Mouse (Mus musculus): Measurements from ENCODE around the gene 9630041A04Rik. TPM values are rescaled to one million over a fixed set of nuclear protein-coding genes. Genes with fewer than 3 reads are reported as not detected.

Gene 9630041A04Rik
- polyA plus RNA-seq, 1 experiment from 2014 or later: not detected

GRCm38 (mm10) chr9:101897851-101898250 is 36.2 kb downstream of the 9630041A04Rik start:
- H3K27ac ChIP-seq: no peak overlapping the region
- no peaks in the 10 kb centered on the region for H3K36me3 ChIP-seq (ENCODE audit: inconsistent target)
- no peaks in the 10 kb centered on the region for H3K79me2 ChIP-seq (ENCODE audit: inconsistent target)
- WGBS (ENCODE audit: missing documents): 100% methylated on average over 1 of the region's 1 CpGs
- no peak overlapping the region for H3K4me3 ChIP-seq (ENCODE audit: inconsistent target)

GRCm38 (mm10) chr9:101903406-101903805 is 41.8 kb downstream of the 9630041A04Rik start:
- H3K27ac ChIP-seq: no peak overlapping the region
- 69% methylated on average over 3 of the region's 3 CpGs for WGBS (ENCODE audit: missing documents)

GRCm38 (mm10) chr9:101907747-101908255 is 46.2 kb downstream of the 9630041A04Rik start:
- H3K4me3 ChIP-seq (ENCODE audit: inconsistent target): no peak overlapping the region
- H3K79me2 ChIP-seq (ENCODE audit: inconsistent target): no peaks in the 10 kb centered on the region
- no peak overlapping the region for H3K27ac ChIP-seq
- WGBS (ENCODE audit: missing documents): 65% methylated on average over 6 of the region's 6 CpGs
- no peaks in the 10 kb centered on the region for H3K36me3 ChIP-seq (ENCODE audit: inconsistent target)

More at GRCm38 (mm10) chr9:101903406-101903805, 41.8 kb downstream of the 9630041A04Rik start:
- no peaks in the 10 kb centered on the region for H3K36me3 ChIP-seq (ENCODE audit: inconsistent target)
- H3K4me3 ChIP-seq (ENCODE audit: inconsistent target): no peak overlapping the region
- H3K79me2 ChIP-seq (ENCODE audit: inconsistent target): no peaks in the 10 kb centered on the region

- Histone ChIP-seq H3K36me3 (ENCODE audit: inconsistent target) (no peaks in the 10 kb centered on the region), H3K27ac (no peak overlapping the region), H3K4me3 (ENCODE audit: inconsistent target) (no peak overlapping the region), H3K79me2 (ENCODE audit: inconsistent target) (no peaks in the 10 kb centered on the region)
- 82% methylated on average over 5 of the region's 5 CpGs for WGBS (ENCODE audit: missing documents)
Measured at GRCm38 (mm10) chr9:101908849-101909248, 47.2 kb downstream of the 9630041A04Rik start.

- WGBS (ENCODE audit: missing documents): 87% methylated on average over 4 of the region's 4 CpGs
- Histone ChIP-seq H3K36me3 (ENCODE audit: inconsistent target) (no peaks in the 10 kb centered on the region), H3K27ac (no peak overlapping the region), H3K4me3 (ENCODE audit: inconsistent target) (no peak overlapping the region), H3K79me2 (ENCODE audit: inconsistent target) (no peaks in the 10 kb centered on the region)
Measured at GRCm38 (mm10) chr9:101909491-101909890, 47.9 kb downstream of the 9630041A04Rik start.

- 88% methylated on average over 9 of the region's 9 CpGs for WGBS (ENCODE audit: missing documents)
- Histone ChIP-seq H3K36me3 (ENCODE audit: inconsistent target) (no peaks in the 10 kb centered on the region), H3K4me3 (ENCODE audit: inconsistent target) (no peak overlapping the region), H3K79me2 (ENCODE audit: inconsistent target) (no peaks in the 10 kb centered on the region), H3K27ac (no peak overlapping the region)
Measured at GRCm38 (mm10) chr9:101911176-101911866, 49.7 kb downstream of the 9630041A04Rik start.

GRCm38 (mm10) chr9:101915082-101915481 is 53.4 kb downstream of the 9630041A04Rik start:
- H3K79me2 ChIP-seq (ENCODE audit: inconsistent target): no peaks in the 10 kb centered on the region
- H3K36me3 ChIP-seq (ENCODE audit: inconsistent target): no peaks in the 10 kb centered on the region
- WGBS (ENCODE audit: missing documents): 88% methylated on average over 2 of the region's 2 CpGs
- no peak overlapping the region for H3K4me3 ChIP-seq (ENCODE audit: inconsistent target)
- no peak overlapping the region for H3K27ac ChIP-seq

- 73% methylated on average over 4 of the region's 4 CpGs for WGBS (ENCODE audit: missing documents)
- H3K27ac ChIP-seq: no peak overlapping the region
- no peaks in the 10 kb centered on the region for H3K79me2 ChIP-seq (ENCODE audit: inconsistent target)
- H3K4me3 ChIP-seq (ENCODE audit: inconsistent target): no peak overlapping the region
- no peaks in the 10 kb centered on the region for H3K36me3 ChIP-seq (ENCODE audit: inconsistent target)
Measured at GRCm38 (mm10) chr9:101918771-101919170, 57.1 kb downstream of the 9630041A04Rik start.

- H3K27ac ChIP-seq: no peak overlapping the region
Measured at GRCm38 (mm10) chr9:101919324-101919723, 57.7 kb downstream of the 9630041A04Rik start.

GRCm38 (mm10) chr9:101922846-101923245 is 61.2 kb downstream of the 9630041A04Rik start:
- 76% methylated on average over 4 of the region's 4 CpGs for WGBS (ENCODE audit: missing documents)
- Histone ChIP-seq H3K79me2 (ENCODE audit: inconsistent target) (no peaks in the 10 kb centered on the region), H3K4me3 (ENCODE audit: inconsistent target) (no peak overlapping the region), H3K36me3 (ENCODE audit: inconsistent target) (no peaks in the 10 kb centered on the region), H3K27ac (no peak overlapping the region)

More at GRCm38 (mm10) chr9:101919324-101919723, 57.7 kb downstream of the 9630041A04Rik start:
- no peaks in the 10 kb centered on the region for H3K79me2 ChIP-seq (ENCODE audit: inconsistent target)
- 84% methylated on average over 5 of the region's 5 CpGs for WGBS (ENCODE audit: missing documents)
- H3K36me3 ChIP-seq (ENCODE audit: inconsistent target): no peaks in the 10 kb centered on the region
- no peak overlapping the region for H3K4me3 ChIP-seq (ENCODE audit: inconsistent target)

- 72% methylated on average over 4 of the region's 4 CpGs for WGBS (ENCODE audit: missing documents)
- Histone ChIP-seq H3K79me2 (ENCODE audit: inconsistent target) (no peaks in the 10 kb centered on the region), H3K27ac (no peak overlapping the region), H3K4me3 (ENCODE audit: inconsistent target) (no peak overlapping the region), H3K36me3 (ENCODE audit: inconsistent target) (no peaks in the 10 kb centered on the region)
Measured at GRCm38 (mm10) chr9:101924829-101925228, 63.2 kb downstream of the 9630041A04Rik start.

GRCm38 (mm10) chr9:101933946-101934573 is 72.4 kb downstream of the 9630041A04Rik start:
- H3K4me3 ChIP-seq (ENCODE audit: inconsistent target): no peak overlapping the region
- H3K36me3 ChIP-seq (ENCODE audit: inconsistent target): no peaks in the 10 kb centered on the region
- WGBS (ENCODE audit: missing documents): 75% methylated on average over 8 of the region's 8 CpGs
- H3K27ac ChIP-seq: no peak overlapping the region
- no peaks in the 10 kb centered on the region for H3K79me2 ChIP-seq (ENCODE audit: inconsistent target)

- Histone ChIP-seq H3K79me2 (ENCODE audit: inconsistent target) (no peaks in the 10 kb centered on the region), H3K4me3 (ENCODE audit: inconsistent target) (no peak overlapping the region), H3K36me3 (ENCODE audit: inconsistent target) (no peaks in the 10 kb centered on the region), H3K27ac (no peak overlapping the region)
- 93% methylated on average over 7 of the region's 8 CpGs for WGBS (ENCODE audit: missing documents)
Measured at GRCm38 (mm10) chr9:101934887-101935286, 73.2 kb downstream of the 9630041A04Rik start.

- Histone ChIP-seq H3K79me2 (ENCODE audit: inconsistent target) (no peaks in the 10 kb centered on the region), H3K27ac (no peak overlapping the region), H3K36me3 (ENCODE audit: inconsistent target) (no peaks in the 10 kb centered on the region), H3K4me3 (ENCODE audit: inconsistent target) (no peak overlapping the region)
- 95% methylated on average over 4 of the region's 4 CpGs for WGBS (ENCODE audit: missing documents)
Measured at GRCm38 (mm10) chr9:101938066-101938465, 76.4 kb downstream of the 9630041A04Rik start.

GRCm38 (mm10) chr9:101939006-101939405 is 77.4 kb downstream of the 9630041A04Rik start:
- Histone ChIP-seq H3K36me3 (ENCODE audit: inconsistent target) (no peaks in the 10 kb centered on the region), H3K27ac (no peak overlapping the region), H3K79me2 (ENCODE audit: inconsistent target) (no peaks in the 10 kb centered on the region), H3K4me3 (ENCODE audit: inconsistent target) (no peak overlapping the region)
- 92% methylated on average over 5 of the region's 5 CpGs for WGBS (ENCODE audit: missing documents)
